In genomic region chr11:79671668-79672281, GRCm38 (mm10) we compare ENCODE assay signal across 8 mouse cellular contexts.
DNase-seq lines count a peak whose midpoint lies in the region; ATAC-seq lines count a peak whose summit lies in the region.

No protein-coding gene starts in this region.

- H3K27me3 ChIP-seq in liver, embryonic 12.5 days (replicated peaks): peaks cover 14% of the 10 kb centered on the region; the same call in 1 of the 2 replicates

- H3K9ac ChIP-seq in liver, embryonic 12.5 days: no peak overlapping the region

- no peak overlapping the region for H3K4me3 ChIP-seq in liver, embryonic 12.5 days

- ATAC-seq in liver, embryonic 12.5 days: no peak
- ATAC-seq in megakaryocyte progenitor cell, adult 5-6 weeks (replicated peaks; ENCODE audit: poor library complexity): peak; percentile 33; the same call in 1 of the 2 replicates
- no peak for ATAC-seq in erythroid progenitor cell, adult 5-6 weeks (replicated peaks; ENCODE audit: low FRiP score, poor library complexity, severe bottlenecking)

- DNase-seq in adrenal gland, adult 18-20 months (ENCODE audit: low spot score in 2 of 2): peak; percentile 27 to 42
- no peak for DNase-seq in adrenal gland, postnatal 4 days (ENCODE audit: low spot score in 2 of 2)
- DNase-seq in liver: peak; percentile 51
- peak; percentile 48 for DNase-seq in cerebellum, adult 8-10 months
- no peak for DNase-seq in urinary bladder, adult 18-20 months (ENCODE audit: low spot score in 2 of 2)

- WGBS in liver, embryonic 12.5 days (ENCODE audit: insufficient replicate concordance): 47% methylated on average over 6 of the region's 6 CpGs

- H3K9me3 ChIP-seq in liver, embryonic 12.5 days (replicated peaks): no peaks in the 10 kb centered on the region

- H3K27ac ChIP-seq in liver, embryonic 12.5 days: no peak overlapping the region

- peaks cover 28% of the 10 kb centered on the region for H3K4me1 ChIP-seq in liver, embryonic 12.5 days

- no peak overlapping the region for H3K4me2 ChIP-seq in liver, embryonic 12.5 days

- no peaks in the 10 kb centered on the region for H3K36me3 ChIP-seq in liver, embryonic 12.5 days

Comparison
In these comparisons a context has a peak if more than half of its experiments do, and no peak if none do; other contexts are left out.
1. DNase-seq: peak in adrenal gland, adult 18-20 months (2 of 2), liver (single experiment) and cerebellum, adult 8-10 months (single experiment); none in adrenal gland, postnatal 4 days (0 of 2) and urinary bladder, adult 18-20 months (0 of 2).